Mouse (Mus musculus): Measurements from ENCODE around the gene Sec63.

DNA sequence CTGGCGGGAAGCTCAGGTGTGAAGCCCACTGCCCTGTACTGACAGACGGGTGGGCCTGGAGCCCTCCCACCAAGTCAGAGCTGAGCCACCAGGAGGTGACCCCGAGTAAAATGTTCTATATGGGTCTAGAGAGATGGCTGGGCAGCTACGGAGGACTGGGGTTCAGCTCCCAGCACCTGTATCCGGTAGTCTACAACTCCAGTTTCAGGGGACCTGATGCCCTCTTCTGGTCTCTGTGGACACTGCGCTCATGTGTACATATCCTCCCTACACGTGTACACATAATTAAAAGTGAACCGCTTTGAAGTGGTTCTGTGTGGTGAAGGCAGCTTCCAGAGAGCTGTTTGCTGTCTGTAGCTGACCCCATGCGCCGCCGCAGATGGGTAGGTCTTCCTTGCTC, 78.7 kb downstream of the Sec63 start:
- TF ChIP-seq POLR2A (IDR thresholded peaks at IDR 0.05; ENCODE audit: insufficient read length, low read depth) (no peak), USF1 (IDR thresholded peaks at IDR 0.05; ENCODE audit: low read depth) (no peak), MYOG (IDR thresholded peaks at IDR 0.05; ENCODE audit: control insufficient read depth in 1 of 3, insufficient read depth in 1 of 3, insufficient read length in 2 of 3, low read depth in 2 of 3) (no peak), TCF3 (IDR thresholded peaks at IDR 0.05; ENCODE audit: insufficient read length, low read depth) (no peak), E2F4 (IDR thresholded peaks at IDR 0.05; ENCODE audit: insufficient read depth) (no peak), SRF (IDR thresholded peaks at IDR 0.05; ENCODE audit: control insufficient read depth, insufficient read length, low read depth) (no peak), MAX (IDR thresholded peaks at IDR 0.05; ENCODE audit: low read depth) (no peak), MYOD1 (IDR thresholded peaks at IDR 0.05; ENCODE audit: control insufficient read depth in 1 of 3, insufficient read length in 2 of 3, low read depth in 2 of 3) (no peak), POLR2AphosphoS2 (IDR thresholded peaks at IDR 0.05; ENCODE audit: insufficient read length, low read depth) (no peak), CEBPB (IDR thresholded peaks at IDR 0.05; ENCODE audit: insufficient read depth, poor library complexity, severe bottlenecking) (no peak), TCF12 (IDR thresholded peaks at IDR 0.05; ENCODE audit: insufficient read depth, poor library complexity, severe bottlenecking) (no peak), REST (IDR thresholded peaks at IDR 0.05; ENCODE audit: insufficient read depth, insufficient read length) (no peak)

Data from myocyte (in vitro differentiated cells).